Mouse (Mus musculus) heart, embryonic 15.5 days (tissue): ENCODE measurements around the gene Fbln1. TPM values are rescaled to one million over a fixed set of nuclear protein-coding genes. Genes with fewer than 3 reads are reported as not detected.

Source experiments
- ATAC-seq: fragments of 200-750 bp; cut with Nextera tagmentation; replicated peaks from 2 replicates; pipeline ENCODE4 v1.8.0; 2017; ENCODE audit warnings: low read depth, moderate TSS enrichment; ENCODE audit not compliant: insufficient number of reproducible peaks, insufficient read depth, low FRiP score
- H3K27ac ChIP-seq: fragments of 300-500 bp; sonication (generic); 2 replicates; pipeline ENCODE4 v1.5.1; 2015; ENCODE audit warnings: mild to moderate bottlenecking, inconsistent platforms
- H3K27me3 ChIP-seq: fragments of 300-500 bp; sonication (generic); 2 replicates; pipeline ENCODE4 v1.6.1; 2015; ENCODE audit warnings: inconsistent platforms
- H3K36me3 ChIP-seq: fragments of 300-500 bp; sonication (generic); 2 replicates; pipeline ENCODE4 v1.6.1; 2015; ENCODE audit warnings: mild to moderate bottlenecking, inconsistent platforms
- H3K4me1 ChIP-seq: fragments of 300-500 bp; sonication (generic); replicated peaks from 2 replicates; pipeline ENCODE4 v1.6.1; 2015; ENCODE audit warnings: inconsistent platforms
- H3K4me2 ChIP-seq: fragments of 300-500 bp; sonication (generic); 2 replicates; pipeline ENCODE4 v1.6.1; 2015; ENCODE audit warnings: inconsistent platforms, mild to moderate bottlenecking, moderate library complexity
- H3K4me3 ChIP-seq: fragments of 300-500 bp; sonication (generic); 2 replicates; pipeline ENCODE4 v1.5.1; 2015; ENCODE audit warnings: mild to moderate bottlenecking, inconsistent platforms
- H3K9ac ChIP-seq: fragments of 300-500 bp; sonication (generic); 2 replicates; pipeline ENCODE4 v1.6.1; 2015; ENCODE audit warnings: mild to moderate bottlenecking, inconsistent platforms
- H3K9me3 ChIP-seq: fragments of 300-500 bp; sonication (generic); replicated peaks from 2 replicates; pipeline ENCODE4 v1.6.1; 2016; ENCODE audit warnings: inconsistent platforms
- WGBS: fragments of 180-500 bp; shearing (Covaris S2); methylation state at CpG from one replicate; pipeline ENCODE4 v1.1.7; 2015; ENCODE audit warnings: mixed read lengths; 5-methylcytosine and 5-hydroxymethylcytosine counted together
- polyA plus RNA-seq: library from polyadenylated mRNA; unstranded; fragments of >200 nt; fragmentation: Nextera tagmentation; extraction: Ambion mirVana; gene quantifications from 2 replicates; pipeline ENCODE4 v1.2.1, GENCODE M21; 2015

Fbln1 gene
- polyA plus RNA-seq, 1 experiment from 2014 or later = 119 TPM

DNA sequence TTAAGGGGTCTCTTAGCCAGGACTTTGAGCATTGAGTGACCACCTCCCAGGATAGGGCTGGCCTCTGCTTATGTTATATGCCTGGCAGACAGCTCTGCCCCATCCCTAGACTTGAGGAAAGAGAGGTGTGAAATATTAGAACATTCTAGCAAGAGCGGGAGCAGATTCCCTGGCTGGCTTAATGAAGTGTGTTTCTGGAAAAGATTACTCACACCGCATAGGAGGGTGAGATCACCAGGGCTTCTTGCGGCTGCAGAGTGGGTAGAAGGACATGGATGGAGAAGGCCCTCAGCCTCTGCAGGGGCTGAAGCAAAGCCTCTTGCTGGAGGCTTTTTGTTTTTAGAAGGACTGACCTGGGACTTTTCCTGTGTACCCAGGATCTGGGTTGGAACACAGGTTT is 19.9 kb downstream of the Fbln1 start:
- no peak for ATAC-seq
- Histone ChIP-seq H3K4me3 (no peak overlapping the region), H3K4me2 (no peak overlapping the region), H3K27me3 (no peaks in the 10 kb centered on the region), H3K27ac (no peak overlapping the region), H3K36me3 (peaks cover 18% of the 10 kb centered on the region; the same call in 1 of the 2 replicates), H3K9me3 (no peaks in the 10 kb centered on the region), H3K4me1 (peaks cover 24% of the 10 kb centered on the region), H3K9ac (no peak overlapping the region)
- 67% methylated on average over 3 of the region's 3 CpGs for WGBS

DNA sequence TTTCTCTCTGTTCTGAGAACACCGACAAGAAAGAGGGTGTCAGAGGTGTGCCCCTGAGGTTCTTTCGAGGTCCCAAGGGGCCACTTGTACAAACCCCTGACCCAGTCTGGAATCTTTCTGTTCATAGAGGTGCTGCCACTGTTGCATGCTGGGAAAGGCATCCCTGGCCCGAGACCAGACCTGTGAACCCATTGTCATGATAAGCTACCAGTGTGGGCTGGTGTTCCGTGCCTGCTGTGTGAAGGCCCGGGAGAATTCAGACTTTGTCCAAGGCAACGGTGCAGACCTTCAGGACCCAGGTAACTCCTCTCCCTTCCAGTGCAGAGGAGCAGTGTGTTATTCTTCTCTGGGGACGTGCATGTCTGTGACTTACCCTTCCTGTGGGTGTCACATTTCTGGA is 21.1 kb downstream of the Fbln1 start:
- no peak overlapping the region for H3K4me3 ChIP-seq
- ATAC-seq = no peak
- WGBS = 71% methylated on average over 7 of the region's 7 CpGs
- H3K4me2 ChIP-seq = no peak overlapping the region
- H3K27me3 ChIP-seq = no peaks in the 10 kb centered on the region
- no peaks in the 10 kb centered on the region for H3K9me3 ChIP-seq
- H3K9ac ChIP-seq = no peak overlapping the region
- H3K36me3 ChIP-seq = peaks cover 18% of the 10 kb centered on the region; the same call in 1 of the 2 replicates
- H3K4me1 ChIP-seq = peaks cover 18% of the 10 kb centered on the region
- H3K27ac ChIP-seq = no peak overlapping the region

DNA sequence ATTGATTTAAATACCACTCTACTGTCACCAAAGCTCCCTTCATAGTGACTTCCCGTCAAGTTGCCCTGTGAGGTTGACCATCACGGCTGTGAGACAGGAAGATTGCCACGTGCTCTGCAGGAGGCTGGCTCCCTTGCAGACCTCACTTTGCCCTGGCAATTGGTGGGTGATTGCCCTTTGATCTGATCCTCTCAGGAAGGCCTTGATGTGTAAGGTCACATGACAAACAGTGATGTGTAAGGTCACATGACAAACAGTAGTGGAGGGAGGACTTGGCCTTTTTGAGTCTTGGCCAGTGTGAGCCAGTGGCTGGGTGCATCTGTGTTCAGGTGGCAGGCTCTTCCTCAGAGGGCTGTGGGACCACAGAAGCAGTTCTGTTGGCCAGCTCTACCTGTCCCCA is 22.8 kb downstream of the Fbln1 start:
- no peaks in the 10 kb centered on the region for H3K9me3 ChIP-seq
- no peak overlapping the region for H3K27ac ChIP-seq
- H3K9ac ChIP-seq = no peak overlapping the region
- 82% methylated on average over 3 of the region's 3 CpGs for WGBS
- H3K36me3 ChIP-seq = peaks cover 17% of the 10 kb centered on the region; the same call in 1 of the 2 replicates
- no peak for ATAC-seq
- H3K4me1 ChIP-seq = peaks cover 24% of the 10 kb centered on the region
- no peak overlapping the region for H3K4me3 ChIP-seq
- H3K27me3 ChIP-seq = no peaks in the 10 kb centered on the region
- no peak overlapping the region for H3K4me2 ChIP-seq

DNA sequence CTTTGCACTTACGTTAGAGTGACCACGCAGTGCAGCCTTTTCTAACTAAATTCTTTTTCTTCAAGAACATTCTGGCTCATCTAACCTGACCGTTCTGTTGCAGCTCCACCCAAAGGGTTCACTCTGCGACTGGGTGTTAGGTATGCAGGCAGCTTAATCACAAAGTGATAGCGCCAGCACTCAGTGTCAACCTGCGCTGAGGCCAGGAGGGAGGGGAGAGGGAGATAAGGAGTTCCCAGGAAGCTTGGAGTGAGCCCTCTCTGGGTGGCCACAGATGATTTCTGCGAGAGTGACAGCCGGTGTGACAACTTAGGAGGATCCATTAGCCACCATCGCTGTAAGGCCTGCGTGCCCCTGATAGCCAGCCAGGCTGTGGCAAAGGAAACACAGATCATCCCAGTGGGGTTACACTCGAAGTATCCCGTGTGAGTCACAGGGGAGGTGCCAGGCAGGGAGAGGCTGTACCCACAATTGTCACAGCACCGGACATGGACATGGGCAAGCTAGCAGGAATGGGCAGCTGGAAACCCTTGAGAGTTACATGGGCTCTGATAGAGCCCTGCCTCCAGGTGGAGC is 24.3 kb downstream of the Fbln1 start:
- H3K9ac ChIP-seq = no peak overlapping the region
- no peak overlapping the region for H3K4me3 ChIP-seq
- H3K27ac ChIP-seq = no peak overlapping the region; the same call in 1 of the 2 replicates
- no peaks in the 10 kb centered on the region for H3K27me3 ChIP-seq
- WGBS = 39% methylated on average over 13 of the region's 13 CpGs
- no peak for ATAC-seq
- no peaks in the 10 kb centered on the region for H3K9me3 ChIP-seq
- 0 out of 2 replicates have a peak, but pooled peaks cover 5% of the 10 kb centered on the region for H3K36me3 ChIP-seq
- H3K4me1 ChIP-seq = peaks cover 26% of the 10 kb centered on the region
- H3K4me2 ChIP-seq = 0 out of 2 replicates have a peak overlapping the region, but pooled peaks have one; percentile 7

DNA sequence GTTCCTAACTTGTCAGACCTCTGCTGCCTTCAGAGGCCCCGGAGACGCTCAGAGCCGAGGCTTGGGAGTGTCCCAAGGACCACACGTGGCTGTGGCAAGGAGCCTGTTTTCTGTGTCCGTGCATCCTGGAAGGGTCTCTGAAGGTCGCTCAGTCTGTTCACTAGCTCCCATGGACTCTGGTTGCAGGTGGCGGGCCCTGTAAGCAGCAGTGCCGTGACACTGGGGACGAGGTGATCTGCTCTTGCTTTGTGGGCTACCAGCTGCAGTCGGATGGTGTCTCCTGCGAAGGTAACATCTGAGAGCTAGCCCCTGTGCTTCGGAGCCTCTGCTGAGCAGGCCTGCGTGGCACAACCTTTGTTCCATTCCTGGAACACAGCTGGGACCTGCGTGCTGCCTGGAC is 24.9 kb downstream of the Fbln1 start:
- H3K4me1 ChIP-seq = peaks cover 26% of the 10 kb centered on the region
- ATAC-seq = no peak
- H3K9ac ChIP-seq = no peak overlapping the region
- no peak overlapping the region for H3K4me3 ChIP-seq
- no peak overlapping the region for H3K4me2 ChIP-seq
- 0 out of 2 replicates have a peak, but pooled peaks cover 5% of the 10 kb centered on the region for H3K36me3 ChIP-seq
- no peaks in the 10 kb centered on the region for H3K9me3 ChIP-seq
- no peak overlapping the region; the same call in 1 of the 2 replicates for H3K27ac ChIP-seq
- no peaks in the 10 kb centered on the region for H3K27me3 ChIP-seq
- WGBS = 80% methylated on average over 14 of the region's 14 CpGs

DNA sequence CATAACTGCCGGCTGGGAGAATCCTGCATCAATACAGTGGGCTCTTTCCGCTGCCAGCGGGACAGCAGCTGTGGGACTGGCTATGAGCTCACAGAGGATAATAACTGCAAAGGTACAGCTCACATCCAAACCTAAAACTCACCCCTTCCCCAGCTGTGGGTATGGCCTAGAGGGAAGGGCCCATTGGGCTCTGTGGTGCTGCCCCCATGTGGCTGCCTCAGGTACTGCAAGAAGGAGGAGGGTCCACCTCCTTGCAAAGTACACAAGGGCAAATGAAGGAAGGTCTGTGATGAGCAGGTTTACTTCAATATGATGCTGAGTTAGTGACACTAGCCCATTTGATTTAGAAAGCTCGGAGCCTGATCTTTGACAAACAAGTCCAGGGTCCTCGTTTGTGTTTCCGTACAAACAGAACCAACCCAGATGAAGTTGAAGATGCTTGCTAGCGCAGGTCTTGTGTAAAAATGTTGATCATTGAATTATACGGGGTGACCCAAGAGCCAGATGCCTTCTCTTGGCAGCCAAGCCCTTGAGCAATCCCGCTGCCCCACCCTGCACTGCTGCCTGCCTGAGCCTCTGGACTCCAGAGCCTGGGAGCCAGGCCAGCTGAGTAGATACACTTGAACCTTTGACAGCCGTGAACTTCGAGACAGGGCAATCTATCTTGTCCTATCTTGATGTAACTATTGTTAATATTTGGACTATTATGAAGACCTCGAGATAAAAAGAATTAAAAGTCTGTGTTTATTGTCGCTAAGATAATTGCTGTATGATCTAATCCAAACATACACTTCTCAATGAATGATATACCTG is 25.9 kb downstream of the Fbln1 start:
- no peak for ATAC-seq
- peaks cover under 1% of the 10 kb centered on the region; the same call in 1 of the 2 replicates for H3K36me3 ChIP-seq
- no peak overlapping the region for H3K9ac ChIP-seq
- H3K27me3 ChIP-seq = no peaks in the 10 kb centered on the region
- no peak overlapping the region for H3K4me2 ChIP-seq
- H3K9me3 ChIP-seq = no peaks in the 10 kb centered on the region
- H3K27ac ChIP-seq = no peak overlapping the region
- peaks cover 26% of the 10 kb centered on the region for H3K4me1 ChIP-seq
- WGBS = 63% methylated on average over 13 of the region's 13 CpGs
- H3K4me3 ChIP-seq = no peak overlapping the region

DNA sequence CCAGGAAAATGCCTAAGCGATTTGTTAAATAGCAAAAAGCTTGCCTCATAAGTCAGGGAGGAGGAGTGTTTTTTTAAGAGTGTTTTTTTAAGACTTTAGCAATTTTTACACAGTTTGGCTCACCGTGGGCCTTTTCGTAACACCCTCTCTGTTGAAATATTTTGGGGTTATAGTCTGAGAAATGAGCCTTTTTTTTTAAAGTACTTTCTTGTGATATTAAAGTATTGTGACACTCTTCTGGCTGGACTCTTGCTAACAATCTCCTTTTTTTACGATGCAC is 26.4 kb downstream of the Fbln1 start:
- ATAC-seq = no peak
- H3K4me1 ChIP-seq = peaks cover 26% of the 10 kb centered on the region
- H3K4me3 ChIP-seq = no peak overlapping the region
- no peak overlapping the region for H3K27ac ChIP-seq
- H3K4me2 ChIP-seq = no peak overlapping the region
- H3K9me3 ChIP-seq = no peaks in the 10 kb centered on the region
- H3K9ac ChIP-seq = no peak overlapping the region
- 71% methylated on average over 4 of the region's 4 CpGs for WGBS
- H3K36me3 ChIP-seq = peaks cover 6% of the 10 kb centered on the region; the same call in 1 of the 2 replicates
- H3K27me3 ChIP-seq = no peaks in the 10 kb centered on the region

DNA sequence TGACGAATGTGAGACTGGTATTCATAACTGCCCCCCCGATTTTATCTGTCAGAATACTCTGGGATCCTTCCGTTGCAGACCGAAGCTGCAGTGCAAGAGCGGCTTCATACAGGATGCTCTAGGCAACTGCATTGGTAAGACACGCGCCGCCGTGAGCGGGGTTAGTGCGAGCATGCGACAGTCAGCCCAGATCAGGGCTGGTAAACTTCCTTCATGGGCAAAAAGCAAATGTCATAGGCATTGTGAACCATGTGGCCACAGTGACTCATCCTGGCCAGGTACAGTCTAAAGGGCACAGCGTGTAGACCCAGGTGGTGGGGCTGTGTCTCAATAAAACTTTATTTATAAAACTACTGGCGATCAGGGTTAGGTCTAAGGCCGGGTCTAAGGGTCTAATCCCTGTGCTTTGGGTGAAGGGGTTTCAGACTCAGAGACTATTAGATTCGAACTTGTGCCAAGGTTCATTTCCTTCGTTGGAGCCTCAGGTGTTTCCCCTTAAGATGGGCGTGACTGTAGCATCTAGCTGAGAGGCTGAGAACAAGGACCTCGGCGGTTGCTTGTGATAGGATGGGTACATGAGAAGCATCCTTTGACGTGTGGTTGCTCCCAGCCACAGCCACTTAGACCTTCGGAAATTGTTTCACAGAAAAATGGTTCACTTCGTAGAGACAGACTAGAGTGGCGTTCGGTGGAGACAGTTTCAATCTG is 26.9 kb downstream of the Fbln1 start:
- peaks cover 6% of the 10 kb centered on the region; the same call in 1 of the 2 replicates for H3K36me3 ChIP-seq
- no peak overlapping the region for H3K4me3 ChIP-seq
- ATAC-seq = no peak
- H3K9ac ChIP-seq = no peak overlapping the region
- 0 out of 2 replicates have a peak overlapping the region, but pooled peaks have one; percentile 14 for H3K27ac ChIP-seq
- no peak overlapping the region for H3K4me2 ChIP-seq
- 90% methylated on average over 25 of the region's 25 CpGs for WGBS
- H3K27me3 ChIP-seq = no peaks in the 10 kb centered on the region
- peaks cover 26% of the 10 kb centered on the region for H3K4me1 ChIP-seq
- no peaks in the 10 kb centered on the region for H3K9me3 ChIP-seq

DNA sequence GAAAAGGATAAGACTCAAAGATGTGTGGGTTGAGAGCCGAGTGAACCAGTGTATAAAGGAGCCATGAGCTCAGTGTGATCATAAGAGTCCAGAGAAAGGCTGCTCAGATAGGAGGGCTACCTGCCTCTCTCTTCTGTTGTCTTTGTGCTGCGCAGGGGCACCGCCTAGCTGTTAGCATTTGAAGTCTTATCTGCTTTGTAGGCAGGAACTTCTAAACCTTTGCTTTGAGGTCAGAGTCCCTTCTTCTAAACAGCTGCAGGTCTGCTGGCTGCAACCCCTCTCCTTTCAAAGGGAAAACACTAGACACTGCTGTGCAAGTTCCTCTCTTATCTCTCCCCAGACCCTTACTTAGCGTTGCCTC is 27.5 kb downstream of the Fbln1 start:
- Histone ChIP-seq H3K36me3 (peaks cover 6% of the 10 kb centered on the region; the same call in 1 of the 2 replicates), H3K27ac (no peak overlapping the region)

DNA sequence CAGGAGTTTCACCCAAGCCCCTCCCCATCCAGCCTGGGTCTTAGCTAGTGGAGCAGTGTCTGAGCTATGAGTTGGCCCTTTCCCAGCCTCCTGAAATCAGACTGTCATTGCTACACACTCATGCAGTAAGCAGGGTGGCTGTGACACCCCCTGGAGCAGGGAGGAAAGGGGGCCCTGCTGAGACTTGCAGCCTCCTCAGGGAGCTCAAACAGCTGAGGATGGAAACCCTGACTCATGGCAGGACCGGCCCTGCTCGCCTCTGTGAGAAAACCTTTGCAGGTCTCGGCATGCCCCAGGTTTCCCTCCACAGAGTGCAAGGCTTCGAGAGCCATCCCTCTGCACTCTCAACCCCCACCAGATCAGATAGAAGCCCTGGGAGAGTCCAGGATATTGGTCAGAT is 27.9 kb downstream of the Fbln1 start:
- Histone ChIP-seq H3K27ac (no peak overlapping the region), H3K4me2 (no peak overlapping the region), H3K27me3 (no peaks in the 10 kb centered on the region), H3K9ac (no peak overlapping the region), H3K4me3 (no peak overlapping the region), H3K36me3 (peaks cover 10% of the 10 kb centered on the region; the same call in 1 of the 2 replicates), H3K9me3 (no peaks in the 10 kb centered on the region), H3K4me1 (peaks cover 26% of the 10 kb centered on the region)
- WGBS = 86% methylated on average over 4 of the region's 4 CpGs
- ATAC-seq = no peak; the same call in 1 of the 2 replicates

More for the DNA sequence above, 27.5 kb downstream of the Fbln1 start:
- Histone ChIP-seq H3K27me3 (no peaks in the 10 kb centered on the region), H3K4me3 (no peak overlapping the region), H3K4me1 (peaks cover 26% of the 10 kb centered on the region), H3K9me3 (no peaks in the 10 kb centered on the region), H3K4me2 (no peak overlapping the region), H3K9ac (no peak overlapping the region)
- no peak for ATAC-seq
- 50% methylated on average over 4 of the region's 4 CpGs for WGBS
